Mouse (Mus musculus): ENCODE data around the gene Cd247.
A peak's percentile ranks its signal among the peaks of the same experiment; 100 is the strongest.

DNA sequence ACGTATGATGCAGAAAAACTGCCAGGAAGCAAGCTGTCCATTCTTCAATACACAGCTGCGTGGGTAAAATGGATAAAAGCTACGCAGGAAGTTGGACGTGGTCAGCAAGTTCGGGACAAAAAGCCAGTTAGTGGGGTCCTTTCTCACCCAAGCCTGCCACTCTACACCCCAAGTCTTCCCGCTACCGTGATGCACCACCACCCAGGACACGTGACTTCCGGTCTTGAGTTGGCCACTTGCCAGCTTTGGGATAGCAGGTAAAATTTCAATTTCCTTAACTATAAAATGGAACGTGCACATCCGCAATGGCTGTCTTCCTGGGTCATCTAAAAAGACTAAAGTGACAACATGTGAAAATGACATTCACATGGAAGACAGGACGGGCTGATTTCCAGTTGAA, 6.6 kb upstream of the Cd247 start:
- TF ChIP-seq CTCF (IDR thresholded peaks at IDR 0.05; ENCODE audit: control insufficient read depth, insufficient read depth, insufficient read length) (no peak), FOSL1 (IDR thresholded peaks at IDR 0.05; ENCODE audit: insufficient read depth, low read length, poor library complexity, severe bottlenecking) (no peak), MAX (IDR thresholded peaks at IDR 0.05) (no peak), MYOD1 (IDR thresholded peaks at IDR 0.05; ENCODE audit: control insufficient read depth, insufficient read length, low read depth) (no peak), USF1 (IDR thresholded peaks at IDR 0.05; ENCODE audit: low read depth) (peak; percentile 35), CEBPB (IDR thresholded peaks at IDR 0.05; ENCODE audit: low read depth) (no peak), MYOG (IDR thresholded peaks at IDR 0.05; ENCODE audit: control insufficient read depth, extremely low read depth, insufficient read length) (no peak)
